ENCODE assay signal across 19 mouse cellular contexts in genomic region chr1:119731166-119731565, GRCm38 (mm10).
DNase-seq lines count a peak whose midpoint lies in the region; ATAC-seq lines count a peak whose summit lies in the region.
"Had no signal": no experiment of that assay in that cellular context is flagged by ENCODE, and none has a peak within 500 bp of the region (broad histone marks: within the 10 kb centered on the region; RNA-seq: fewer than 3 reads in every experiment).

No protein-coding gene starts in this region.

- ATAC-seq in kidney, embryonic 15.5 days (replicated peaks; ENCODE audit: low FRiP score): no peak
- ATAC-seq in liver, embryonic 11.5 days (replicated peaks; ENCODE audit: low FRiP score): no peak
- ATAC-seq: activated CD4-positive, CD25-positive, alpha-beta regulatory T cell, adult 4 months; forebrain, embryonic 13.5 days; forebrain, embryonic 15.5 days; forebrain, postnatal 0 days had no signal

- no peak overlapping the region for H3K4me2 ChIP-seq in kidney, embryonic 15.5 days
- H3K4me2 ChIP-seq in liver, embryonic 11.5 days: no peak overlapping the region
- H3K4me2 ChIP-seq: embryonic facial prominence, embryonic 12.5 days; forebrain, embryonic 13.5 days; forebrain, embryonic 15.5 days had no signal

- H3K36me3 ChIP-seq in kidney, embryonic 15.5 days: peaks cover 9% of the 10 kb centered on the region; the same call in 1 of the 2 replicates
- no peaks in the 10 kb centered on the region for H3K36me3 ChIP-seq in liver, embryonic 11.5 days (ENCODE audit: control insufficient read depth, insufficient read depth, low read length)
- H3K36me3 ChIP-seq: embryonic facial prominence, embryonic 12.5 days; forebrain, embryonic 15.5 days had no signal

- no peak overlapping the region for H3K4me3 ChIP-seq in kidney, embryonic 15.5 days (replicated peaks)
- no peak overlapping the region for H3K4me3 ChIP-seq in liver, embryonic 11.5 days (ENCODE audit: low read depth, low read length)
- H3K4me3 ChIP-seq: embryonic facial prominence, embryonic 10.5 days; embryonic facial prominence, embryonic 12.5 days; forebrain, embryonic 13.5 days; forebrain, embryonic 15.5 days had no signal

- no peak overlapping the region for H3K9ac ChIP-seq in kidney, embryonic 15.5 days
- no peak overlapping the region for H3K9ac ChIP-seq in liver, embryonic 11.5 days (ENCODE audit: low read depth, low read length)
- H3K9ac ChIP-seq: embryonic facial prominence, embryonic 12.5 days; forebrain, embryonic 13.5 days; forebrain, embryonic 15.5 days; forebrain, postnatal 0 days had no signal

- peak; percentile 4 to 9 for DNase-seq in kidney, adult 8-10 months
- no peak for DNase-seq in kidney, postnatal 10 days
- DNase-seq in kidney, postnatal 36 days: peak; percentile 3 to 12
- no peak for DNase-seq in liver, embryonic 11.5 days (ENCODE audit: low spot score)
- DNase-seq: adrenal gland, adult 8-10 months; adrenal gland, postnatal 14 days; adrenal gland, postnatal 36 days; cerebellum, adult 11-12 months; cerebellum, adult 2 months; cerebellum, adult 9-10 months; cerebellum, postnatal 10 days; cerebellum, postnatal 25 days; forebrain, postnatal 0 days had no signal

- H3K4me1 ChIP-seq in kidney, embryonic 15.5 days: no peaks in the 10 kb centered on the region
- H3K4me1 ChIP-seq in liver, embryonic 11.5 days (replicated peaks; ENCODE audit: control insufficient read depth, insufficient read depth, low read length): no peaks in the 10 kb centered on the region
- H3K4me1 ChIP-seq: embryonic facial prominence, embryonic 10.5 days; embryonic facial prominence, embryonic 12.5 days; forebrain, embryonic 13.5 days; forebrain, embryonic 15.5 days had no signal

- 77% methylated on average over 2 of the region's 2 CpGs for WGBS in kidney, embryonic 15.5 days
- WGBS in liver, embryonic 11.5 days: 88% methylated on average over 2 of the region's 2 CpGs

- no peak overlapping the region for H3K27ac ChIP-seq in kidney, embryonic 15.5 days
- no peak overlapping the region for H3K27ac ChIP-seq in liver, embryonic 11.5 days (ENCODE audit: low read depth, low read length)
- H3K27ac ChIP-seq: embryonic facial prominence, embryonic 10.5 days; embryonic facial prominence, embryonic 12.5 days; forebrain, embryonic 13.5 days; forebrain, embryonic 15.5 days had no signal

- H3K9me3 ChIP-seq in kidney, embryonic 15.5 days (replicated peaks): no peaks in the 10 kb centered on the region
- H3K9me3 ChIP-seq in liver, embryonic 11.5 days (ENCODE audit: control insufficient read depth, low read length): no peaks in the 10 kb centered on the region
- H3K9me3 ChIP-seq: embryonic facial prominence, embryonic 10.5 days; embryonic facial prominence, embryonic 12.5 days; forebrain, embryonic 13.5 days; forebrain, embryonic 15.5 days had no signal

- H3K27me3 ChIP-seq in kidney, embryonic 15.5 days: no peaks in the 10 kb centered on the region
- H3K27me3 ChIP-seq in liver, embryonic 11.5 days (replicated peaks; ENCODE audit: control insufficient read depth, insufficient read depth, low read length): no peaks in the 10 kb centered on the region
- H3K27me3 ChIP-seq: embryonic facial prominence, embryonic 12.5 days; forebrain, embryonic 13.5 days; forebrain, embryonic 15.5 days had no signal

Comparison
In these comparisons a context has a peak if more than half of its experiments do, and no peak if none do; other contexts are left out.
1. DNase-seq: peak in kidney, adult 8-10 months (2 of 2) and kidney, postnatal 36 days (2 of 2); none in kidney, postnatal 10 days (single experiment) and liver, embryonic 11.5 days (single experiment).